Mouse (Mus musculus): ENCODE results near the gene Bptf. TPM values are rescaled to one million over a fixed set of nuclear protein-coding genes. Genes with fewer than 3 reads are reported as not detected.
"Not testable (repeated sequence)": the region's sequence is repeated elsewhere in the genome, so short reads cannot be mapped to it uniquely, and the experiment has no call there.

Gene Bptf
- polyA plus RNA-seq, 1 experiment = 76.8 TPM

DNA sequence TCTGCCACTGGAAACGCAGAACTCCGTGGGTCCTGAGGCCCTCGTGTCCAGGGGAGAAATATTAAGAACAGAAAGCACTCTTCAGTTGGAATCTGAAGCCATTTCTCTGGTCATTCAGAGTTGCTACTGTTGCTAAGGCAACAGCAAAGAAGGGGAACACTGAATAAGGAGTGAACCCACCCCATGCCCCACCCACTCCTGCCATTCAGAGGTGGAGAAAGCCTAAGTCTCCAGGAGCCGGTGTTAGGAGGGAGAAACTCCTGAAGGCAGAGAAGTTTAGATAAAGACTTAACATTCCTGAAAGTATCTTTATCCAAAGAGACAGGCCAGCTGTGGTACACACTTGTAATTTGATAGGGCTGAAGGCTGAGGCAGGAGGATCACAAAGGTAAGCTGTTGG lies 112.6 kb downstream of the Bptf start:
- 56% methylated on average over 4 of the region's 4 CpGs for WGBS
- TF ChIP-seq POLR2A (IDR thresholded peaks at IDR 0.05; ENCODE audit: insufficient read depth, low read depth, low read length) = no peak
- TF ChIP-seq CTCF (IDR thresholded peaks at IDR 0.05; ENCODE audit: insufficient read depth, low read depth, low read length) = no peak
- no peak overlapping the region for H3K27ac ChIP-seq (ENCODE audit: insufficient read depth, low read depth, low read length)

DNA sequence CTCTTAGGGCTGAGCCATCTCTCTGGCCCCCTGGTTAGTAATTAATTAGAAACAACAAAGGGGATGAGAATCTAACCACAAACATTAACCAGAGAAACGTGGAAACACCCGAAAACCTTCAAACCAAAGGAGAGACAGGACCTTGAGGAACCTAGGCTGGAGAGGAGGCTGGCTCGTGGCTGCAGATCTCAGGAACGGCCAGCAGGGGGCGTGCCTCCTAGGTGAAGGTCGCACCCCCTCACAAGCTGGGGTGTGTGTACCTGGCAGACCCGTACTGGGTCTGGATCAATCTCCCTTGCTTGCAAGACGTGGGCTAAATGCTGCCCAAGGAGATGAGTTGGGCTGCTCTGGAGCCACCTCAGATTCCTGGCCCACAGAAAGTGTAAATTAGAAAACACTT lies 113.3 kb downstream of the Bptf start:
- H3K4me3 ChIP-seq (ENCODE audit: insufficient read depth, low read depth, low read length) = no peak overlapping the region
- H3K27ac ChIP-seq (ENCODE audit: insufficient read depth, low read depth, low read length) = no peak overlapping the region
- no peak for TF ChIP-seq POLR2A (IDR thresholded peaks at IDR 0.05; ENCODE audit: insufficient read depth, low read depth, low read length)
- TF ChIP-seq CTCF (IDR thresholded peaks at IDR 0.05; ENCODE audit: insufficient read depth, low read depth, low read length) = peak; percentile 39; the same call in 1 of the 2 replicates
- WGBS = 34% methylated on average over 8 of the region's 8 CpGs
- H3K4me1 ChIP-seq (ENCODE audit: control insufficient read depth, insufficient read depth, low read length) = 0 out of 2 replicates have a peak, but pooled peaks cover 2% of the 10 kb centered on the region

More for the DNA sequence above, 112.6 kb downstream of the Bptf start:
- no peak overlapping the region for H3K4me3 ChIP-seq (ENCODE audit: insufficient read depth, low read depth, low read length)
- 0 out of 2 replicates have a peak, but pooled peaks cover 2% of the 10 kb centered on the region for H3K4me1 ChIP-seq (ENCODE audit: control insufficient read depth, insufficient read depth, low read length)

GRCm38 (mm10) chr11:107017339-107017886 lies 114.5 kb downstream of the Bptf start:
- Histone ChIP-seq H3K4me1 (ENCODE audit: control insufficient read depth, insufficient read depth, low read length) (0 out of 2 replicates have a peak, but pooled peaks cover 2% of the 10 kb centered on the region), H3K27ac (ENCODE audit: insufficient read depth, low read depth, low read length) (no peak overlapping the region), H3K4me3 (ENCODE audit: insufficient read depth, low read depth, low read length) (no peak overlapping the region)
- TF ChIP-seq CTCF (IDR thresholded peaks at IDR 0.05; ENCODE audit: insufficient read depth, low read depth, low read length) (no peak), POLR2A (IDR thresholded peaks at IDR 0.05; ENCODE audit: insufficient read depth, low read depth, low read length) (no peak)
- WGBS = 61% methylated on average over 6 of the region's 6 CpGs

DNA sequence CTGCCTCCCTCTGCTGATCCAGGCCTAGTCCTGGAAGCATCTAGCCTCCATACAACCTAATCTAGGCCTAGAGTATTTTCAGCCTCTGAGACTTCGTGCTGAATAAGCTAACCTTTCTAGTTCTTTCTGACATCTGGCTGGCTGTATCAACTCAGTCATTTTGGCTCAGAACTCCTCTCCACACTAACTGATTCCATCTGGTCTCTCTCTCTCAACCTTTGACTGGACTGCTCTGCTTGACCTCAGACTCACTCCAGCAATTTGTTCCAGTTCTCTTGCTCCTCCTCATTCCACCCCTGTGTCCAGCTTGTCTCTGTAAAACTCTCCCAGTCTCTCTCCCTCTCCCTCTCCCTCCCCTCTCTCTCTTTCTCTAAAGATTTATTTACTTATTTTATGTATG lies 115.0 kb downstream of the Bptf start:
- H3K4me1 ChIP-seq (ENCODE audit: control insufficient read depth, insufficient read depth, low read length) = 0 out of 2 replicates have a peak, but pooled peaks cover 2% of the 10 kb centered on the region
- WGBS = 45% methylated on average over 1 of the region's 1 CpGs
- no peak overlapping the region for H3K27ac ChIP-seq (ENCODE audit: insufficient read depth, low read depth, low read length)
- no peak for TF ChIP-seq POLR2A (IDR thresholded peaks at IDR 0.05; ENCODE audit: insufficient read depth, low read depth, low read length)
- TF ChIP-seq CTCF (IDR thresholded peaks at IDR 0.05; ENCODE audit: insufficient read depth, low read depth, low read length) = no peak
- no peak overlapping the region for H3K4me3 ChIP-seq (ENCODE audit: insufficient read depth, low read depth, low read length)

DNA sequence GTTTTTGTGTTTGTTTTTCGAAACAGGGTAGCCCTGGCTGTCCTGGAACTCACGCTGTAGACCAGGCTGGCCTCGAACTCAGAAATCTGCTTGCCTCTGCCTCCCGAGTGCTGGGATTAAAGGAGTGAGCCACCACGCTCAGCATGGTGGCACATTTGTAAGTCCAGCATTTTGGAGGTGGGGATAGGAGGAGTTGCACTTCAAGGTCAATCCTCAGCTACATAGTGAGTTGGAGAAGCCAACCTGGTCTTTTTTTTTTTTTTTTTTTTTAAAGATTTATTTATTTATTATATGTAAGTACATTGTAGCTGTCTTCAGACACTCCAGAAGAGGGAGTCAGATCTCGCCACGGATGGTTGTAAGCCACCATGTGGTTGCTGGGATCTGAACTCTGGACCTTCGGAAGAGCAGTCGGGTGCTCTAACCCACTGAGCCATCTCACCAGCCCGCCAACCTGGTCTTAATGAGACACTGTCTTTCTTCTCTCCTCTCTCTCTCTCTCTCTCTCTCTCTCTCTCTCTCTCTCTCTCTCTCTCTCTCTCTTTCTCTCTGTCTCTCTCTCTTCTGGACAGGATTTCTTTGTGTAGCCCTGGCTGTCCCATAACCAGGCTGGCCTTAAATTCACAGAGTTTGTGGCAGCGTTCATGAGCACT lies 116.3 kb downstream of the Bptf start:
- not testable (repeated sequence) for H3K27ac ChIP-seq (ENCODE audit: insufficient read depth, low read depth, low read length); H3K4me3 ChIP-seq (ENCODE audit: insufficient read depth, low read depth, low read length); H3K4me1 ChIP-seq (ENCODE audit: control insufficient read depth, insufficient read depth, low read length)
- 80% methylated on average over 11 of the region's 11 CpGs for WGBS

- no peak for TF ChIP-seq POLR2A (IDR thresholded peaks at IDR 0.05; ENCODE audit: insufficient read depth, low read depth, low read length)
- no peak overlapping the region for H3K4me3 ChIP-seq (ENCODE audit: insufficient read depth, low read depth, low read length)
- no peak overlapping the region for H3K27ac ChIP-seq (ENCODE audit: insufficient read depth, low read depth, low read length)
- 42% methylated on average over 14 of the region's 14 CpGs for WGBS
- H3K4me1 ChIP-seq (ENCODE audit: control insufficient read depth, insufficient read depth, low read length) = peaks cover 4% of the 10 kb centered on the region; the same call in 1 of the 2 replicates
Measured at GRCm38 (mm10) chr11:107014597-107015309, 117.2 kb downstream of the Bptf start.

DNA sequence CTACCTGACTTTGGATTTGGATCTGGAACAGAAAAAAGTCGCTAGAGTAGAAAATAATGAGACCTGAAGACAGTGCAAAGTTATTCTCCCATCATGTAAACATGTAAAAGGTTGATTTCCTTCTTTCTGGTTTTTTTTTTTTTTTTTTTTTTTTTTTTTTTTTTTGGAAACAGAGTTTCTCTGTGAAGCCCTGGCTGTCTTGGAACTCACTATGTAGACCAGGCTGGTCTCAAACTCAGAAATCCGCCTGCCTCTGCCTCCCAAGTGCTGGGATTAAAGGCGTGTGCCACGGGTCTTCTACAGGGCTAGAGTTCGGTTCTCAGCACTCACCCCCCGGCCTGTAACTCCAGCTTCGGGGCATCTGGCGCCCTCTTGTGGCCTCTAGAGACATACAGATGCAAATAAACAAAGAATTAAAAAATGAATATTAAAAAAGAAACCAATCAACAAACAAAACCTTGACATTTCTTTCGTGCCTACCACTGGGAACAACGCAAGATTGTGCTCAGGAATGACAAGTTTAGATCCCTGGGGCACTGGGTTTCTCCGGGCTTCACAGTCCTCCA lies 117.8 kb downstream of the Bptf start:
- TF ChIP-seq POLR2A (IDR thresholded peaks at IDR 0.05; ENCODE audit: insufficient read depth, low read depth, low read length) (no peak), CTCF (IDR thresholded peaks at IDR 0.05; ENCODE audit: insufficient read depth, low read depth, low read length) (no peak)
- Histone ChIP-seq H3K4me3 (ENCODE audit: insufficient read depth, low read depth, low read length) (no peak overlapping the region), H3K27ac (ENCODE audit: insufficient read depth, low read depth, low read length) (no peak overlapping the region), H3K4me1 (ENCODE audit: control insufficient read depth, insufficient read depth, low read length) (peaks cover 4% of the 10 kb centered on the region; the same call in 1 of the 2 replicates)
- 80% methylated on average over 11 of the region's 11 CpGs for WGBS

- WGBS = under 1% methylated on average over 37 of the region's 37 CpGs
- peak; percentile 96 for TF ChIP-seq POLR2A (IDR thresholded peaks at IDR 0.05; ENCODE audit: insufficient read depth, low read depth, low read length)
- no peak for TF ChIP-seq CTCF (IDR thresholded peaks at IDR 0.05; ENCODE audit: insufficient read depth, low read depth, low read length)
- Histone ChIP-seq H3K4me3 (ENCODE audit: insufficient read depth, low read depth, low read length) (peak overlapping the region; percentile 64), H3K27ac (ENCODE audit: insufficient read depth, low read depth, low read length) (peak overlapping the region; percentile 71), H3K4me1 (ENCODE audit: control insufficient read depth, insufficient read depth, low read length) (peaks cover 4% of the 10 kb centered on the region; the same call in 1 of the 2 replicates)
Measured at GRCm38 (mm10) chr11:107012324-107013017, 119.5 kb downstream of the Bptf start.

Measured in olfactory bulb, adult 2 months (tissue).